Mouse (Mus musculus): Measurements from ENCODE around the gene Gm8332. TPM values are rescaled to one million over a fixed set of nuclear protein-coding genes. Genes with fewer than 3 reads are reported as not detected.
"Not testable (repeated sequence)": the region's sequence is repeated elsewhere in the genome, so short reads cannot be mapped to it uniquely, and the experiment has no call there.

Gene Gm8332
- polyA plus RNA-seq (2016; fragmentation: Nextera tagmentation; extraction: Ambion mirVana), result not detected in 2 replicates

- not testable (repeated sequence) for H3K9ac ChIP-seq; H3K27me3 ChIP-seq (replicated peaks); H3K4me2 ChIP-seq; H3K9me3 ChIP-seq (replicated peaks); H3K36me3 ChIP-seq; H3K4me3 ChIP-seq; ATAC-seq (ENCODE audit: insufficient number of reproducible peaks, low FRiP score); H3K27ac ChIP-seq (ENCODE audit: poor library complexity, severe bottlenecking); H3K4me1 ChIP-seq (replicated peaks)
- 79% methylated on average over 2 of the region's 2 CpGs for WGBS
Observed at GRCm38 (mm10) chr12:88250000-88250399, at the start of gene Gm8332. Gene Gm8332 (minus strand): TSS chr12:88250100.

- not testable (repeated sequence) for H3K36me3 ChIP-seq; H3K4me1 ChIP-seq (replicated peaks); H3K4me2 ChIP-seq; H3K4me3 ChIP-seq; H3K9me3 ChIP-seq (replicated peaks); ATAC-seq (ENCODE audit: insufficient number of reproducible peaks, low FRiP score); H3K27ac ChIP-seq (ENCODE audit: poor library complexity, severe bottlenecking); H3K27me3 ChIP-seq (replicated peaks); H3K9ac ChIP-seq
- WGBS, result 60% methylated on average over 2 of the region's 2 CpGs
Observed at GRCm38 (mm10) chr12:88297171-88297570, 47.3 kb upstream of the Gm8332 start.

GRCm38 (mm10) chr12:88293082-88293481 lies 43.2 kb upstream of the Gm8332 start:
- 60% methylated on average over 4 of the region's 4 CpGs for WGBS
- H3K9me3 ChIP-seq (replicated peaks); H3K9ac ChIP-seq; H3K27ac ChIP-seq (ENCODE audit: poor library complexity, severe bottlenecking); ATAC-seq (ENCODE audit: insufficient number of reproducible peaks, low FRiP score); H3K36me3 ChIP-seq; H3K27me3 ChIP-seq (replicated peaks); H3K4me2 ChIP-seq; H3K4me1 ChIP-seq (replicated peaks); H3K4me3 ChIP-seq: not testable (repeated sequence)

GRCm38 (mm10) chr12:88285224-88285623 lies 35.3 kb upstream of the Gm8332 start:
- not testable (repeated sequence) for H3K27me3 ChIP-seq (replicated peaks); H3K4me2 ChIP-seq; H3K36me3 ChIP-seq; H3K4me1 ChIP-seq (replicated peaks); H3K4me3 ChIP-seq; H3K27ac ChIP-seq (ENCODE audit: poor library complexity, severe bottlenecking); H3K9ac ChIP-seq; H3K9me3 ChIP-seq (replicated peaks)
- ATAC-seq (ENCODE audit: insufficient number of reproducible peaks, low FRiP score), result 0 out of 2 replicates have a peak, but pooled peaks have one; percentile 20
- WGBS, result 81% methylated on average over 5 of the region's 5 CpGs

- not testable (repeated sequence) for H3K9me3 ChIP-seq (replicated peaks); ATAC-seq (ENCODE audit: insufficient number of reproducible peaks, low FRiP score); H3K9ac ChIP-seq; H3K4me1 ChIP-seq (replicated peaks); H3K36me3 ChIP-seq; H3K27me3 ChIP-seq (replicated peaks); H3K27ac ChIP-seq (ENCODE audit: poor library complexity, severe bottlenecking); H3K4me3 ChIP-seq; H3K4me2 ChIP-seq
- WGBS, result 72% methylated on average over 5 of the region's 5 CpGs
Observed at GRCm38 (mm10) chr12:88274400-88274799, 24.5 kb upstream of the Gm8332 start, which contains the start of gene Gm5662. Gene Gm5662 (minus strand): TSS chr12:88274500.

GRCm38 (mm10) chr12:88257241-88257640 lies 7.3 kb upstream of the Gm8332 start:
- no peak for ATAC-seq (ENCODE audit: insufficient number of reproducible peaks, low FRiP score)
- H3K4me2 ChIP-seq, result no peak overlapping the region
- no peaks in the 10 kb centered on the region for H3K36me3 ChIP-seq
- 36% methylated on average over 1 of the region's 1 CpGs for WGBS
- H3K4me1 ChIP-seq (replicated peaks), result no peaks in the 10 kb centered on the region
- H3K27me3 ChIP-seq (replicated peaks), result no peaks in the 10 kb centered on the region
- no peaks in the 10 kb centered on the region for H3K9me3 ChIP-seq (replicated peaks)
- no peak overlapping the region for H3K9ac ChIP-seq
- no peak overlapping the region for H3K27ac ChIP-seq (ENCODE audit: poor library complexity, severe bottlenecking)
- no peak overlapping the region for H3K4me3 ChIP-seq

- H3K9ac ChIP-seq; H3K4me3 ChIP-seq; H3K27ac ChIP-seq (ENCODE audit: poor library complexity, severe bottlenecking); H3K9me3 ChIP-seq (replicated peaks); ATAC-seq (ENCODE audit: insufficient number of reproducible peaks, low FRiP score); H3K4me1 ChIP-seq (replicated peaks); H3K4me2 ChIP-seq; H3K27me3 ChIP-seq (replicated peaks); H3K36me3 ChIP-seq: not testable (repeated sequence)
- WGBS, result 54% methylated on average over 2 of the region's 2 CpGs
Observed at GRCm38 (mm10) chr12:88255917-88256316, 6.0 kb upstream of the Gm8332 start.

GRCm38 (mm10) chr12:88245786-88246185 lies 4.1 kb downstream of the Gm8332 start:
- H3K36me3 ChIP-seq; H3K4me1 ChIP-seq (replicated peaks); ATAC-seq (ENCODE audit: insufficient number of reproducible peaks, low FRiP score); H3K9ac ChIP-seq; H3K4me2 ChIP-seq; H3K27ac ChIP-seq (ENCODE audit: poor library complexity, severe bottlenecking); H3K4me3 ChIP-seq; H3K27me3 ChIP-seq (replicated peaks); H3K9me3 ChIP-seq (replicated peaks): not testable (repeated sequence)

GRCm38 (mm10) chr12:88242940-88243339 lies 7.0 kb downstream of the Gm8332 start:
- not testable (repeated sequence) for H3K4me3 ChIP-seq; ATAC-seq (ENCODE audit: insufficient number of reproducible peaks, low FRiP score); H3K9me3 ChIP-seq (replicated peaks); H3K27me3 ChIP-seq (replicated peaks); H3K4me2 ChIP-seq; H3K36me3 ChIP-seq; H3K4me1 ChIP-seq (replicated peaks); H3K27ac ChIP-seq (ENCODE audit: poor library complexity, severe bottlenecking); H3K9ac ChIP-seq
- 27% methylated on average over 1 of the region's 1 CpGs for WGBS

- H3K27ac ChIP-seq (ENCODE audit: poor library complexity, severe bottlenecking), result no peak overlapping the region
- peaks cover 16% of the 10 kb centered on the region for H3K9me3 ChIP-seq (replicated peaks)
- H3K4me3 ChIP-seq, result no peak overlapping the region
- no peaks in the 10 kb centered on the region for H3K4me1 ChIP-seq (replicated peaks)
- no peaks in the 10 kb centered on the region for H3K27me3 ChIP-seq (replicated peaks)
- H3K4me2 ChIP-seq, result no peak overlapping the region
- 77% methylated on average over 3 of the region's 3 CpGs for WGBS
- no peaks in the 10 kb centered on the region for H3K36me3 ChIP-seq
- no peak for ATAC-seq (ENCODE audit: insufficient number of reproducible peaks, low FRiP score)
- no peak overlapping the region for H3K9ac ChIP-seq
Observed at GRCm38 (mm10) chr12:88219445-88219844, 30.5 kb downstream of the Gm8332 start.

GRCm38 (mm10) chr12:88218059-88218458 lies 31.8 kb downstream of the Gm8332 start:
- not testable (repeated sequence) for H3K36me3 ChIP-seq; H3K4me1 ChIP-seq (replicated peaks); H3K27ac ChIP-seq (ENCODE audit: poor library complexity, severe bottlenecking); H3K27me3 ChIP-seq (replicated peaks); H3K4me2 ChIP-seq; H3K9ac ChIP-seq; H3K4me3 ChIP-seq; ATAC-seq (ENCODE audit: insufficient number of reproducible peaks, low FRiP score)
- peaks cover 16% of the 10 kb centered on the region for H3K9me3 ChIP-seq (replicated peaks)

- H3K36me3 ChIP-seq, result no peaks in the 10 kb centered on the region
- no peak overlapping the region for H3K27ac ChIP-seq (ENCODE audit: poor library complexity, severe bottlenecking)
- no peak for ATAC-seq (ENCODE audit: insufficient number of reproducible peaks, low FRiP score)
- no peaks in the 10 kb centered on the region for H3K4me1 ChIP-seq (replicated peaks)
- no peak overlapping the region for H3K4me3 ChIP-seq
- no peak overlapping the region for H3K9ac ChIP-seq
- WGBS, result 77% methylated on average over 12 of the region's 12 CpGs
- H3K9me3 ChIP-seq (replicated peaks), result peaks cover 14% of the 10 kb centered on the region
- no peak overlapping the region for H3K4me2 ChIP-seq
- no peaks in the 10 kb centered on the region for H3K27me3 ChIP-seq (replicated peaks)
Observed at GRCm38 (mm10) chr12:88214641-88215040, 35.3 kb downstream of the Gm8332 start.

All from heart, embryonic 12.5 days (tissue).